Mouse (Mus musculus): ENCODE measurements around the gene Jam2. TPM values are rescaled to one million over a fixed set of nuclear protein-coding genes. Genes with fewer than 3 reads are reported as not detected.

Jam2 gene
- polyA plus RNA-seq (2014; fragmentation: Nextera tagmentation; extraction: Ambion mirVana): 25.4 and 37.7 TPM in 2 replicates

DNA sequence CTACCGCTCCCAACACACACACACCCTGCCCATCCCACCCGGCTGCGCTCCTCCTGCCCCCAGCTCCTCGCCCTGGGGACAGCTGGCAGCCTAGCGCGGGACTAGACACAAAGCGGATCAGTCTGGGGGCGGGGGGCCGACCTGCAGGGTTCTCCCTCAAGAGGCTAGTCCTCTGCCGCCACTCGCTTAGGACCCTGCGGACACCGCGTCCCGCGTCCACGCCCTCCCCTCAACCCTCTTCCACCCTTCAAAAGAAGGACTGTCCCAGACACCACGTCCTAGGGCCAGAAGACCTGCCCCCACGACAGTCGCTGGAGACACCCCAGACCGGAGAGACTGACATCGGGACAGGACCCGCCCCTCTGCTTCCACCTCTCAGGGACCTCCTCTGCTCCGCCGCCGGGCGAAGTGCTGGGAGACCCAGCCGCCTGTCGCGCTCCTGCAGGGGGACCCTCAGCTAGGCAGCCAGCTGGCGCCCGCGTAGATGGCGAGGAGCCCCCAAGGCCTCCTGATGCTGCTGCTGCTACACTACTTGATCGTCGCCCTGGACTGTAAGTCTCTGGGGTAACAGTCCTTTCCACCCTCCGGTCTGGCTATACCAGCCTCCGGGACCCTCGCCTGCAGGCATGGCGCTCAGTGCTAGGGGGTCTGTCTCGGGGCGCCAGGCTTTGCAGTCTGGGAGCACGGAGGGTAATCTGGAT lies at the start of gene Jam2:
TSS of gene Jam2 (plus strand) at position 121 of the 701 bp plus-strand sequence.
- ATAC-seq (ENCODE audit: low FRiP score, low TSS enrichment): peak; percentile 84
- no peaks in the 10 kb centered on the region for H3K9me3 ChIP-seq (ENCODE audit: control insufficient read depth, low read length)
- H3K4me1 ChIP-seq (ENCODE audit: control insufficient read depth, insufficient read depth, low read length): no peaks in the 10 kb centered on the region; the same call in 1 of the 2 replicates
- H3K4me3 ChIP-seq (replicated peaks; ENCODE audit: low read depth, low read length): peak within 1 kb of the TSS; percentile 71
- 0 out of 2 replicates have a peak, but pooled peaks cover 2% of the 10 kb centered on the region for H3K36me3 ChIP-seq (ENCODE audit: control insufficient read depth, insufficient read depth, low read length)
- H3K9ac ChIP-seq (replicated peaks; ENCODE audit: low read length): peak within 1 kb of the TSS; percentile 70
- H3K27ac ChIP-seq (replicated peaks; ENCODE audit: low read depth, low read length): peak within 1 kb of the TSS; percentile 91
- H3K4me2 ChIP-seq (ENCODE audit: low read length): peak within 1 kb of the TSS; percentile 95
- WGBS: 1% methylated on average over 42 of the region's 43 CpGs
- DNase-seq: peak; percentile 82
- no peaks in the 10 kb centered on the region for H3K27me3 ChIP-seq (ENCODE audit: control insufficient read depth, insufficient read depth, low read length)

DNA sequence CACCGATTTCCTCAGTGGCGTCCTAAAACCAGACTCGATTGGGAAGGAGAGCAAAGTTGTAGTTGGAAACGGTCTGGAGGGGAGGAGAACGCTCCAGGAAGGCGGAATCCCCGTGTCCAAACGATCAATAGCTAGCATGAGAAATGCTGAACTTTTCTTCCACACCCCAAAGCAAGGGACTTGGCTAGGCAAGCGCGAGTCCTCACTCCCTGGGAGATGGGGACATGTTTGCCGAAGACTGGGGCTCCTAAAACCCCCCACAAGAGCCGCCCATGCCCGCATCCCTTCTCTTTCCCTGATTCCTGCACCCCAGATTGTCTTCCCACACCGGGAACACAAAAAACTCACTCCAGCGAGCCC lies 39.1 kb upstream of the Jam2 start:
- peak overlapping the region; percentile 59 for H3K4me2 ChIP-seq (ENCODE audit: low read length)
- peak overlapping the region; percentile 69 for H3K27ac ChIP-seq (replicated peaks; ENCODE audit: low read depth, low read length)
- WGBS: under 1% methylated on average over 15 of the region's 15 CpGs
- DNase-seq (no peak), ATAC-seq (ENCODE audit: low FRiP score, low TSS enrichment) (peak; percentile 57)
- peaks cover 24% of the 10 kb centered on the region for H3K36me3 ChIP-seq (ENCODE audit: control insufficient read depth, insufficient read depth, low read length)
- H3K4me1 ChIP-seq (ENCODE audit: control insufficient read depth, insufficient read depth, low read length): peaks cover 6% of the 10 kb centered on the region; the same call in 1 of the 2 replicates
- H3K9me3 ChIP-seq (ENCODE audit: control insufficient read depth, low read length): no peaks in the 10 kb centered on the region
- peak overlapping the region; percentile 72 for H3K4me3 ChIP-seq (replicated peaks; ENCODE audit: low read depth, low read length)
- H3K9ac ChIP-seq (replicated peaks; ENCODE audit: low read length): peak overlapping the region; percentile 71
- no peaks in the 10 kb centered on the region for H3K27me3 ChIP-seq (ENCODE audit: control insufficient read depth, insufficient read depth, low read length)

DNA sequence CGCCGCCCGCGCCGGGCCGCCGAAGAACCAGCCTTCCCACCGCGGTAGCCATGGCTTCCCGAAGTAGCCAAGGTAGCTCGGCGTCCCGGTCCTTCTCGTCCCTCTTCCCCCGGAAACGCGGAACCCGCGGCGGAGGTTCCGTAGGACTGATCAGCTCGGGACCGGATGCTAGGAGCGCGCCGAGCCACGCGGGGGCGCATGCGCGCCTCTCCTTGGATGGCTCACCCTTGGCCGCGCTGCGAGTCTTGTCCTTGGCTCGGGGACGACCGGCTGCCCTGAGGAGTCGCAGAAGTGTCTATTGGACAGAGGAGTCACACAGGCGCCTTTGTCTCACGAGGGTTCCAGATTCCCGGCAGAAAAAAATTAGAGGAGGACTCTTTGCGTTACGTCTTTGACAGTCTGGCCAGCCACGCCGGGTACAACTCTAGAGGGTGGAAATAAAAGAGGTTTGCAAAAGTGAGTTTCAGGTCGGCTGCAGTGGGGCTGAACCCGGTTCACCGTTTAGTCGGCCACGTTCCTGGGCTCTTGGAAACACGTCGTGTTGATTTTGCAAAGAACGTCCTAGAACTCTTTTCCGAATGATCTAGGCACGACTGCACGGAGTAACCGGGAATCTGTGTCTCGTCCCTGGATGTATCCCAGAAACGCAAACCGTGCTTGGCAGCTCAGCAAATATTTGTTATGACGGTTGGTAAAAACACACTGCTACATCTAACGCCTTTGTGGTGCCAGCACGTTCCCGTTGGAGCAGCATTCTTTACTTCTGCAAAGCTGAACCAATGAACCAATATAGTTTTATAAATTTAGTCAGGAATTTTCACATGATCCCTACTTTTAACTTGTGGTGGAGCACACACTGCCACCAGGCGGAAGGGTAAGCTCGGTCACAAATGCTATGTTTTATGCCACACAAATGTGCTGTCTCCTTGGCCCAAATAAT lies 38.5 kb upstream of the Jam2 start, which contains the start of gene Mrpl39:
TSS of gene Mrpl39 (minus strand) at position 577 of the 940 bp plus-strand sequence.
- H3K4me1 ChIP-seq (ENCODE audit: control insufficient read depth, insufficient read depth, low read length): peaks cover 6% of the 10 kb centered on the region; the same call in 1 of the 2 replicates
- DNase-seq: peak; percentile 99
- H3K36me3 ChIP-seq (ENCODE audit: control insufficient read depth, insufficient read depth, low read length): peaks cover 18% of the 10 kb centered on the region
- ATAC-seq (ENCODE audit: low FRiP score, low TSS enrichment): peak; percentile 99
- no peaks in the 10 kb centered on the region for H3K27me3 ChIP-seq (ENCODE audit: control insufficient read depth, insufficient read depth, low read length)
- WGBS: 1% methylated on average over 66 of the region's 66 CpGs
- H3K9me3 ChIP-seq (ENCODE audit: control insufficient read depth, low read length): no peaks in the 10 kb centered on the region
- peak within 1 kb of the TSS; percentile 59 for H3K4me2 ChIP-seq (ENCODE audit: low read length)
- H3K4me3 ChIP-seq (replicated peaks; ENCODE audit: low read depth, low read length): peak within 1 kb of the TSS; percentile 72
- H3K27ac ChIP-seq (replicated peaks; ENCODE audit: low read depth, low read length): peak within 1 kb of the TSS; percentile 69
- peak within 1 kb of the TSS; percentile 71 for H3K9ac ChIP-seq (replicated peaks; ENCODE audit: low read length)

DNA sequence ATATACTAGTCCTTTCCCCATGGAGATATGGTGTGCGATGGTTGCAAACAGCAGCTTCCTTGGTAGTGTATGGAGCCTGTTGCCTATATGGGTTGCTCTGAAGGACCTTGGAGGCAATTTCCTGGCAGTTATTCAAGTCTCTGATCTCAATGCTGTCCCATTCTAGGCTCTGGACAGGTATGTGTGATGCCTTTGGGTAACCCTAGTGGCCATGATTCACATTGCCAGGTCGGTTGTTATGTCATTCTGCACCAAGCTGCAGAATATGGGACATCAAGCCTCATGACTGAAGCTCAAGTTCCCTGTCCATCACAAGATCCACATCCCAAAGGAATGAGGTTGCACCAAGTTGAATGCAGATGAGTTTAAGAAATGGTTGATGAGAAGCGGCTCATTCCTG lies 36.6 kb upstream of the Jam2 start:
- H3K9ac ChIP-seq (replicated peaks; ENCODE audit: low read length): no peak overlapping the region
- no peak overlapping the region for H3K4me2 ChIP-seq (ENCODE audit: low read length)
- 78% methylated on average over 3 of the region's 3 CpGs for WGBS
- DNase-seq (no peak), ATAC-seq (ENCODE audit: low FRiP score, low TSS enrichment) (no peak)
- no peaks in the 10 kb centered on the region for H3K9me3 ChIP-seq (ENCODE audit: control insufficient read depth, low read length)
- peaks cover 6% of the 10 kb centered on the region; the same call in 1 of the 2 replicates for H3K4me1 ChIP-seq (ENCODE audit: control insufficient read depth, insufficient read depth, low read length)
- H3K27me3 ChIP-seq (ENCODE audit: control insufficient read depth, insufficient read depth, low read length): no peaks in the 10 kb centered on the region
- H3K36me3 ChIP-seq (ENCODE audit: control insufficient read depth, insufficient read depth, low read length): no peaks in the 10 kb centered on the region
- no peak overlapping the region for H3K27ac ChIP-seq (replicated peaks; ENCODE audit: low read depth, low read length)
- H3K4me3 ChIP-seq (replicated peaks; ENCODE audit: low read depth, low read length): no peak overlapping the region

DNA sequence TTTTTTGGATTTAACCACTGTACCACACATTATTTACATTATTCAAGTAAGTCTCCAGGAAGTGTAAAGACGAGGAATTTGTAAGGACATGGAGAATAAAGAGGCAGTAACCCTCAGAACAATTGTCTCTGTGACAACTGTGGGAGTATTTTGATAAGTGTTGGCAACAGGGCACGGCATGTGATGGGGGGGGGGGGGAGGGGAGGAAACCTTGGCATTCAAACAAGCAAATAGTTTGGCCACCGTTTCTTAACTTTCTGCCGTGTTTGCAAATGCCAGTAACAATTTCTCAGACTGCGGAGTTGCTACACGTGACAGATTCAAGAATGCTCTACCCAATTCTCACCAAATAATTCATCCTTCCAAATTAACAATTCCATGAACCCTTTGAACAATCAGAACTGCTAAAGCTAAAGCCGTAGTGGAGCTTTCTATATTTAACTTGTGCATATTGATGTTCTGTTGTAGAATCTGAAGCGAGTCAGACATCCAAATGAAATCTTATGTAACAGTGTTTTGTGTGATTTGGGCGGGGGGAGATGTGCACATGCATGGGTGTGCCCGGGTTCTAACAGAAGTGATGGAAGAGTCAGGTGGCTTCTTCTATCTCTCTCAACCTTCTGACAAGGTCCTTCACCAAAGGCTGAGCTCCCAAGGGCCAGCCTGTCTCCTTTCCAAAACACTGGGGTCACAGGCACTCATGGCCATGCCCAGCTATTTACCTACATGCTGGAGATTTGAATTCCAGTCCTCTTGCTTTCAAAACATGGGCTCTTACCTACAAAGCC lies 29.0 kb upstream of the Jam2 start:
- no peak overlapping the region for H3K4me2 ChIP-seq (ENCODE audit: low read length)
- H3K27me3 ChIP-seq (ENCODE audit: control insufficient read depth, insufficient read depth, low read length): no peaks in the 10 kb centered on the region
- 65% methylated on average over 10 of the region's 10 CpGs for WGBS
- H3K9me3 ChIP-seq (ENCODE audit: control insufficient read depth, low read length): no peaks in the 10 kb centered on the region
- no peak overlapping the region for H3K9ac ChIP-seq (replicated peaks; ENCODE audit: low read length)
- no peak overlapping the region for H3K27ac ChIP-seq (replicated peaks; ENCODE audit: low read depth, low read length)
- no peaks in the 10 kb centered on the region for H3K36me3 ChIP-seq (ENCODE audit: control insufficient read depth, insufficient read depth, low read length)
- no peaks in the 10 kb centered on the region for H3K4me1 ChIP-seq (ENCODE audit: control insufficient read depth, insufficient read depth, low read length)
- DNase-seq (peak; percentile 2), ATAC-seq (ENCODE audit: low FRiP score, low TSS enrichment) (no peak)
- H3K4me3 ChIP-seq (replicated peaks; ENCODE audit: low read depth, low read length): no peak overlapping the region

DNA sequence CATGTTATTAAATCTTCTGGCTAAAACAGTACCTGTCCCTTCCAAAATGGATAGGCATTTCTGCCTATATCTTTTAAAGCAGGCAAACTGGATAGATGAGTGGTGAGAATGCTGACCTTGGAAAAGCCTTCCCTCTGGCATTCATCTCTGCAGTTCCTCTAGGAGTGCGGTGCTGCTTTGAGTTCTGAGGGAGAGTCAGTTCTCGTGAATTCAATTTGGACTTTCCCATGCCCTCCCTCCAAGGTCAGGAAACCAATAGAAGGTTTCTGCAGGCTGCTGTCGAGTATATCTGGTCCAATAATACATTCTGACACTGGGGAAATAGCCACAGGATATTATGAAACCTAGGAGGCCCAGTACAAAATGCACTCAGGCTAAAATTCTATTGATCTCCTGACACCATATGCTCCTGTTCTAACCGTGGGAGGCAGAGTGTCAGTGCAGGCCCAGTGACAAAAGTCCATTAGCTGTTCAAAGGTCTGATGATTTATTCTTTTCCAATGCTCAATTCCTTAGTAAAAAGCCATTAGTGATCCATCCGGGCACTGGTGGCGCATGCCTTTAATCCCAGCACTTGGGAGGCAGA lies 28.1 kb upstream of the Jam2 start:
- H3K4me2 ChIP-seq (ENCODE audit: low read length): no peak overlapping the region
- H3K9ac ChIP-seq (replicated peaks; ENCODE audit: low read length): no peak overlapping the region
- WGBS: 76% methylated on average over 6 of the region's 6 CpGs
- no peaks in the 10 kb centered on the region for H3K27me3 ChIP-seq (ENCODE audit: control insufficient read depth, insufficient read depth, low read length)
- H3K9me3 ChIP-seq (ENCODE audit: control insufficient read depth, low read length): no peaks in the 10 kb centered on the region
- no peak overlapping the region for H3K4me3 ChIP-seq (replicated peaks; ENCODE audit: low read depth, low read length)
- DNase-seq (no peak), ATAC-seq (ENCODE audit: low FRiP score, low TSS enrichment) (no peak)
- H3K27ac ChIP-seq (replicated peaks; ENCODE audit: low read depth, low read length): no peak overlapping the region
- no peaks in the 10 kb centered on the region for H3K36me3 ChIP-seq (ENCODE audit: control insufficient read depth, insufficient read depth, low read length)
- H3K4me1 ChIP-seq (ENCODE audit: control insufficient read depth, insufficient read depth, low read length): no peaks in the 10 kb centered on the region

DNA sequence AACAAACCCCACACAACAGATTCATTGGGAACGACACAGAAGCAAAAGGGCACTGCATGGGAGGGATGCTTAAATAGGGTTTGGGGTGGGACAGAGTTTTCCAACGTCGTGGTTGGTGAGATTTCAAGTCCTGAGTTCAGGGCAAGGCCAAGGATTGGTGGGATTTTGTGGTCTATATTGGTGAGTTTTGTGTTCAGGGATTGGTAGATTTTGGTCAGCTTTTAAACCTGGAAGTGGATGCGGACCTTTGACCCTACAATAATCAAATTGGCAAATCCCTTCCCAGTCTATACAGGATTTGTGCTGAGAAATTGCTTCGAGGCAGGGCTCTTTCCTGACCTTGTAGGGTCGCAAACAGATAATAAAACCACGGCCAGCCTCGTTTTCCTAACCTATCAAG lies 6.0 kb upstream of the Jam2 start:
- Histone ChIP-seq H3K36me3 (ENCODE audit: control insufficient read depth, insufficient read depth, low read length) (no peaks in the 10 kb centered on the region), H3K27me3 (ENCODE audit: control insufficient read depth, insufficient read depth, low read length) (no peaks in the 10 kb centered on the region)

DNA sequence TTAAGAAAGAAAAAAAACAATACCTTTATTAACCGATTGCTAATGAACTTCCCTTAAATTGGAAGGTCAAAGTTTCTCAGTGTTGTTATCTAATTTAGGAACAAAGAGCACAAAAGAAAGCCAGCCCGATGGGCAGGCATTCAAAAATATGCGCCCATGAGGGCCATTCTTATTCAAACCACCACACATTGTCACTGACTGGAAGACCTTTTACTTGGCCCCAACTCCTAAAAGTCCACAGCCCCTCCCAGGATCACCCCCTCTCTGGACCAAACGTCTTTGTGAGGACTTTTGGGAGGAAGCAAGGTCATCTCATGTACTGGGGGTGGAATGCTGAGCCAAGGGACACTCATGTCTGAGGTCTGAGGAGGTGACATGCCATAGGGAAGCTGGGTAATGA lies 4.7 kb upstream of the Jam2 start:
- no peaks in the 10 kb centered on the region for H3K36me3 ChIP-seq (ENCODE audit: control insufficient read depth, insufficient read depth, low read length)
- ATAC-seq (ENCODE audit: low FRiP score, low TSS enrichment) (no peak), DNase-seq (no peak)
- H3K4me1 ChIP-seq (ENCODE audit: control insufficient read depth, insufficient read depth, low read length): no peaks in the 10 kb centered on the region
- no peak overlapping the region for H3K4me3 ChIP-seq (replicated peaks; ENCODE audit: low read depth, low read length)
- no peaks in the 10 kb centered on the region for H3K27me3 ChIP-seq (ENCODE audit: control insufficient read depth, insufficient read depth, low read length)
- 58% methylated on average over 4 of the region's 4 CpGs for WGBS
- no peak overlapping the region for H3K4me2 ChIP-seq (ENCODE audit: low read length)
- no peaks in the 10 kb centered on the region for H3K9me3 ChIP-seq (ENCODE audit: control insufficient read depth, low read length)
- no peak overlapping the region for H3K9ac ChIP-seq (replicated peaks; ENCODE audit: low read length)
- no peak overlapping the region for H3K27ac ChIP-seq (replicated peaks; ENCODE audit: low read depth, low read length)

More for the DNA sequence above, 6.0 kb upstream of the Jam2 start:
- DNase-seq (no peak), ATAC-seq (ENCODE audit: low FRiP score, low TSS enrichment) (no peak)
- Histone ChIP-seq H3K9me3 (ENCODE audit: control insufficient read depth, low read length) (no peaks in the 10 kb centered on the region), H3K9ac (replicated peaks; ENCODE audit: low read length) (no peak overlapping the region), H3K4me1 (ENCODE audit: control insufficient read depth, insufficient read depth, low read length) (no peaks in the 10 kb centered on the region), H3K27ac (replicated peaks; ENCODE audit: low read depth, low read length) (no peak overlapping the region), H3K4me2 (ENCODE audit: low read length) (no peak overlapping the region), H3K4me3 (replicated peaks; ENCODE audit: low read depth, low read length) (no peak overlapping the region)
- 88% methylated on average over 8 of the region's 8 CpGs for WGBS

All from midbrain, embryonic 14.5 days (tissue).